Mouse (Mus musculus): Measurements from ENCODE around the gene Slc35e3.
"Not testable (repeated sequence)": the region's sequence is repeated elsewhere in the genome, so short reads cannot be mapped to it uniquely, and the experiment has no call there.

- TF ChIP-seq CTCF (IDR thresholded peaks at IDR 0.05; ENCODE audit: borderline replicate concordance, extremely low read depth, insufficient read depth, insufficient read length); POLR2A (IDR thresholded peaks at IDR 0.05; ENCODE audit: borderline replicate concordance, extremely low read depth, insufficient read depth, insufficient read length, poor library complexity, severe bottlenecking): not testable (repeated sequence)
These were observed 41.7 kb downstream of the Slc35e3 start for GRCm38 (mm10) chr10:117704314-117704963.

Measured in brain, embryonic 14.5 days (tissue).